Mouse (Mus musculus) stomach, embryonic 15.5 days (tissue): ENCODE data around the gene Irs2. TPM values are rescaled to one million over a fixed set of nuclear protein-coding genes. Genes with fewer than 3 reads are reported as not detected.

ENCODE experiments used
- ATAC-seq: fragments of 200-750 bp; cut with Nextera tagmentation; 2 replicates; pipeline ENCODE4 v1.8.0; 2017; ENCODE audit warnings: low read depth, moderate number of reproducible peaks, moderate TSS enrichment; ENCODE audit not compliant: insufficient read depth, low FRiP score
- H3K27ac ChIP-seq: fragments of 300-500 bp; sonication (generic); 2 replicates; pipeline ENCODE4 v1.5.1; 2015; ENCODE audit warnings: mild to moderate bottlenecking, inconsistent platforms
- H3K27me3 ChIP-seq: fragments of 300-500 bp; sonication (generic); replicated peaks from 2 replicates; pipeline ENCODE4 v1.6.1; 2015; ENCODE audit warnings: inconsistent platforms
- H3K36me3 ChIP-seq: fragments of 300-500 bp; sonication (generic); 2 replicates; pipeline ENCODE4 v1.6.1; 2015; ENCODE audit warnings: inconsistent platforms
- H3K4me1 ChIP-seq: fragments of 300-500 bp; sonication (generic); 2 replicates; pipeline ENCODE4 v1.6.1; 2015; ENCODE audit warnings: inconsistent platforms
- H3K4me2 ChIP-seq: fragments of 300-500 bp; sonication (generic); 2 replicates; pipeline ENCODE4 v1.6.1; 2015; ENCODE audit warnings: mild to moderate bottlenecking, inconsistent platforms
- H3K4me3 ChIP-seq: fragments of 300-500 bp; sonication (generic); replicated peaks from 2 replicates; pipeline ENCODE4 v1.5.1; 2015; ENCODE audit warnings: inconsistent platforms
- H3K9ac ChIP-seq: fragments of 300-500 bp; sonication (generic); 2 replicates; pipeline ENCODE4 v1.6.1; 2015; ENCODE audit warnings: inconsistent platforms
- H3K9me3 ChIP-seq: fragments of 300-500 bp; sonication (generic); 2 replicates; pipeline ENCODE4 v1.6.1; 2016; ENCODE audit warnings: inconsistent platforms
- WGBS: fragments of 180-500 bp; shearing (Covaris S2); methylation state at CpG from one replicate; pipeline ENCODE4 v1.1.7; 2015; 5-methylcytosine and 5-hydroxymethylcytosine counted together
- polyA plus RNA-seq: library from polyadenylated mRNA; unstranded; fragments of >200 nt; fragmentation: Nextera tagmentation; extraction: Ambion mirVana; gene quantifications from 2 replicates; pipeline ENCODE4 v1.2.1, GENCODE M21; 2015

Irs2 gene
- polyA plus RNA-seq, 1 experiment from 2014 or later, result 7.2 TPM

- no peak overlapping the region for H3K9ac ChIP-seq
- H3K4me3 ChIP-seq, result no peak overlapping the region
- H3K4me2 ChIP-seq, result no peak overlapping the region
- H3K9me3 ChIP-seq, result no peaks in the 10 kb centered on the region
- ATAC-seq, result no peak
- 79% methylated on average over 3 of the region's 3 CpGs for WGBS
- H3K36me3 ChIP-seq, result no peaks in the 10 kb centered on the region
- peaks cover 8% of the 10 kb centered on the region; the same call in 1 of the 2 replicates for H3K4me1 ChIP-seq
- no peak overlapping the region for H3K27ac ChIP-seq
- H3K27me3 ChIP-seq, result no peaks in the 10 kb centered on the region
Observed at GRCm38 (mm10) chr8:11036790-11037189, 28.5 kb upstream of the Irs2 start.

GRCm38 (mm10) chr8:11035628-11036416 lies 27.6 kb upstream of the Irs2 start:
- 0 out of 2 replicates have a peak, but pooled peaks have one; percentile 15 for ATAC-seq
- WGBS, result 28% methylated on average over 19 of the region's 19 CpGs
- Histone ChIP-seq H3K4me2 (0 out of 2 replicates have a peak overlapping the region, but pooled peaks have one; percentile 24), H3K4me1 (peaks cover 8% of the 10 kb centered on the region; the same call in 1 of the 2 replicates), H3K36me3 (no peaks in the 10 kb centered on the region), H3K9me3 (no peaks in the 10 kb centered on the region), H3K4me3 (0 out of 2 replicates have a peak overlapping the region, but pooled peaks have one; percentile 8), H3K9ac (no peak overlapping the region), H3K27me3 (no peaks in the 10 kb centered on the region), H3K27ac (no peak overlapping the region)

- H3K4me1 ChIP-seq, result no peaks in the 10 kb centered on the region
- no peaks in the 10 kb centered on the region for H3K36me3 ChIP-seq
- no peak overlapping the region for H3K4me2 ChIP-seq
- H3K27ac ChIP-seq, result no peak overlapping the region
- H3K4me3 ChIP-seq, result no peak overlapping the region
- H3K9ac ChIP-seq, result no peak overlapping the region
- H3K27me3 ChIP-seq, result no peaks in the 10 kb centered on the region
- WGBS, result 62% methylated on average over 3 of the region's 3 CpGs
- no peaks in the 10 kb centered on the region for H3K9me3 ChIP-seq
- no peak for ATAC-seq
Observed at GRCm38 (mm10) chr8:11024871-11025270, 16.6 kb upstream of the Irs2 start.

GRCm38 (mm10) chr8:11020949-11021572 lies 12.8 kb upstream of the Irs2 start:
- no peak overlapping the region for H3K27ac ChIP-seq
- no peak overlapping the region for H3K9ac ChIP-seq
- no peaks in the 10 kb centered on the region for H3K36me3 ChIP-seq
- WGBS, result 83% methylated on average over 9 of the region's 9 CpGs
- H3K4me2 ChIP-seq, result no peak overlapping the region
- no peaks in the 10 kb centered on the region for H3K27me3 ChIP-seq
- no peak overlapping the region for H3K4me3 ChIP-seq
- no peaks in the 10 kb centered on the region for H3K4me1 ChIP-seq
- ATAC-seq, result no peak
- no peaks in the 10 kb centered on the region for H3K9me3 ChIP-seq

GRCm38 (mm10) chr8:11015622-11016021 lies 7.4 kb upstream of the Irs2 start:
- H3K9me3 ChIP-seq, result no peaks in the 10 kb centered on the region
- H3K4me3 ChIP-seq, result no peak overlapping the region
- H3K4me1 ChIP-seq, result no peaks in the 10 kb centered on the region; the same call in 1 of the 2 replicates
- H3K36me3 ChIP-seq, result no peaks in the 10 kb centered on the region
- ATAC-seq, result no peak
- no peak overlapping the region for H3K9ac ChIP-seq
- H3K4me2 ChIP-seq, result no peak overlapping the region
- WGBS, result 88% methylated on average over 3 of the region's 3 CpGs
- H3K27ac ChIP-seq, result no peak overlapping the region
- H3K27me3 ChIP-seq, result no peaks in the 10 kb centered on the region

- WGBS, result 1% methylated on average over 6 of the region's 6 CpGs
Observed at GRCm38 (mm10) chr8:11013258-11013657, 5.0 kb upstream of the Irs2 start.

GRCm38 (mm10) chr8:11011787-11012485 lies 3.7 kb upstream of the Irs2 start:
- H3K9me3 ChIP-seq, result no peaks in the 10 kb centered on the region
- no peak overlapping the region for H3K4me3 ChIP-seq
- no peak for ATAC-seq
- H3K27ac ChIP-seq, result no peak overlapping the region
- H3K9ac ChIP-seq, result no peak overlapping the region
- WGBS, result 64% methylated on average over 3 of the region's 3 CpGs
- no peak overlapping the region for H3K4me2 ChIP-seq
- peaks cover under 1% of the 10 kb centered on the region for H3K4me1 ChIP-seq
- no peaks in the 10 kb centered on the region for H3K36me3 ChIP-seq
- no peaks in the 10 kb centered on the region for H3K27me3 ChIP-seq

More at GRCm38 (mm10) chr8:11013258-11013657, 5.0 kb upstream of the Irs2 start:
- H3K4me3 ChIP-seq, result no peak overlapping the region
- no peak overlapping the region for H3K4me2 ChIP-seq
- H3K4me1 ChIP-seq, result no peaks in the 10 kb centered on the region; the same call in 1 of the 2 replicates
- ATAC-seq, result no peak
- no peaks in the 10 kb centered on the region for H3K9me3 ChIP-seq
- H3K36me3 ChIP-seq, result no peaks in the 10 kb centered on the region
- H3K27me3 ChIP-seq, result no peaks in the 10 kb centered on the region
- no peak overlapping the region for H3K27ac ChIP-seq
- H3K9ac ChIP-seq, result no peak overlapping the region

- no peaks in the 10 kb centered on the region for H3K27me3 ChIP-seq
- peak overlapping the region; percentile 42; the same call in 1 of the 2 replicates for H3K27ac ChIP-seq
- H3K4me3 ChIP-seq, result no peak overlapping the region
- H3K4me1 ChIP-seq, result peaks cover 9% of the 10 kb centered on the region
- H3K4me2 ChIP-seq, result no peak overlapping the region
- H3K9ac ChIP-seq, result no peak overlapping the region
- H3K36me3 ChIP-seq, result no peaks in the 10 kb centered on the region
- no peaks in the 10 kb centered on the region for H3K9me3 ChIP-seq
- 18% methylated on average over 11 of the region's 11 CpGs for WGBS
- ATAC-seq, result no peak
Observed at GRCm38 (mm10) chr8:11010913-11011605, 2.8 kb upstream of the Irs2 start.

- Histone ChIP-seq H3K4me2 (peak overlapping the region; percentile 93; the same call in 1 of the 2 replicates), H3K9ac (no peak overlapping the region), H3K36me3 (no peaks in the 10 kb centered on the region), H3K4me3 (no peak overlapping the region), H3K27ac (peak overlapping the region; percentile 99), H3K27me3 (no peaks in the 10 kb centered on the region), H3K9me3 (no peaks in the 10 kb centered on the region), H3K4me1 (peaks cover 16% of the 10 kb centered on the region)
- 48% methylated on average over 11 of the region's 11 CpGs for WGBS
- no peak for ATAC-seq
Observed at GRCm38 (mm10) chr8:11010398-11010797, 2.1 kb upstream of the Irs2 start.

GRCm38 (mm10) chr8:11009431-11010071 lies 1.3 kb upstream of the Irs2 start:
- peak overlapping the region; percentile 74 for H3K4me3 ChIP-seq
- H3K27me3 ChIP-seq, result no peaks in the 10 kb centered on the region
- no peaks in the 10 kb centered on the region for H3K36me3 ChIP-seq
- H3K9ac ChIP-seq, result peak overlapping the region; percentile 84
- H3K4me1 ChIP-seq, result peaks cover 24% of the 10 kb centered on the region
- peak; percentile 63 for ATAC-seq
- peak overlapping the region; percentile 99 for H3K27ac ChIP-seq
- H3K4me2 ChIP-seq, result peak overlapping the region; percentile 93
- under 1% methylated on average over 59 of the region's 62 CpGs for WGBS
- H3K9me3 ChIP-seq, result no peaks in the 10 kb centered on the region

GRCm38 (mm10) chr8:11008842-11009420 lies 673 bp upstream of the Irs2 start:
- Histone ChIP-seq H3K27me3 (no peaks in the 10 kb centered on the region), H3K4me1 (peaks cover 30% of the 10 kb centered on the region), H3K36me3 (no peaks in the 10 kb centered on the region), H3K9ac (peak overlapping the region; percentile 84), H3K4me3 (peak overlapping the region; percentile 74), H3K4me2 (peak overlapping the region; percentile 93), H3K9me3 (no peaks in the 10 kb centered on the region), H3K27ac (peak overlapping the region; percentile 99)
- peak; percentile 87 for ATAC-seq
- under 1% methylated on average over 52 of the region's 73 CpGs for WGBS
